Mouse (Mus musculus) limb, embryonic 15.5 days (tissue): ENCODE measurements at regions not wholly inside any gene's neighbourhood (a gene's known extent, or its start where the extent isn't known, plus 50 kb on each side); places are given as distances from the start of the nearest gene placed in this dataset.

Experiments
- ATAC-seq: fragments of 200-750 bp; cut with Nextera tagmentation; 2 replicates; pipeline ENCODE4 v1.8.0; 2017; ENCODE audit warnings: low read depth, moderate TSS enrichment; ENCODE audit not compliant: insufficient number of reproducible peaks, low FRiP score, low TSS enrichment
- H3K27ac ChIP-seq: fragments of 300-500 bp; sonication (generic); 2 replicates; pipeline ENCODE4 v1.5.1; 2015; ENCODE audit warnings: moderate library complexity, mild to moderate bottlenecking, inconsistent platforms
- H3K27me3 ChIP-seq: fragments of 300-500 bp; sonication (generic); 2 replicates; pipeline ENCODE4 v1.6.1; 2015; ENCODE audit warnings: inconsistent platforms
- H3K36me3 ChIP-seq: fragments of 300-500 bp; sonication (generic); 2 replicates; pipeline ENCODE4 v1.6.1; 2015; ENCODE audit warnings: inconsistent platforms
- H3K4me1 ChIP-seq: fragments of 300-500 bp; sonication (generic); 2 replicates; pipeline ENCODE4 v1.6.1; 2015; ENCODE audit warnings: inconsistent platforms
- H3K4me2 ChIP-seq: fragments of 300-500 bp; sonication (generic); 2 replicates; pipeline ENCODE4 v1.6.1; 2015; ENCODE audit warnings: mild to moderate bottlenecking, inconsistent platforms
- H3K4me3 ChIP-seq: fragments of 300-500 bp; sonication (generic); 2 replicates; pipeline ENCODE4 v1.5.1; 2015; ENCODE audit warnings: mild to moderate bottlenecking, inconsistent platforms
- H3K9ac ChIP-seq: fragments of 300-500 bp; sonication (generic); 2 replicates; pipeline ENCODE4 v1.6.1; 2015; ENCODE audit warnings: inconsistent platforms
- H3K9me3 ChIP-seq: fragments of 300-500 bp; sonication (generic); 2 replicates; pipeline ENCODE4 v1.6.1; 2016; ENCODE audit warnings: inconsistent platforms
- WGBS: fragments of 180-500 bp; shearing (Covaris S2); methylation state at CpG from one replicate; pipeline ENCODE4 v1.1.7; 2015; 5-methylcytosine and 5-hydroxymethylcytosine counted together

DNA sequence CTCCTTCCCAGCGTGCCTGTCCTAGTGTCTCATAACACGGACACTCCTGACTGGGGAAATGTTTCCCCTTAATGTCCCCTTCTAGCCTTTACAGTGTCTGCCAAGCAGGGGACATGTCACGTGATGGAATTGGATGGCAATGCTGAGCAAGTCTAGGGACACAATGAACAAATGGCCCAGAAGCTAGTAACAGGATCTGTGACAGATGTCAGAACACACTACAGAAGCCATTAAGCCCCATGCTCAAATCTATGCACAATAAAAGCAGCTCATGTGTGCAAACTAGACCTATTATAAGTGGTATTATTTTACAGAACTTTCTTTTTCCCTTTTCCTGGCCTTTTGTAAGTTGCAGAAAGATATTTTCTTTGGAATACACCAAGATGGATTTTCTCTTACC, 267.4 kb downstream of the Fam173b start:
- ATAC-seq = no peak
- H3K27ac ChIP-seq = no peak overlapping the region
- H3K27me3 ChIP-seq = no peaks in the 10 kb centered on the region
- H3K9me3 ChIP-seq = no peaks in the 10 kb centered on the region
- no peak overlapping the region for H3K9ac ChIP-seq
- H3K36me3 ChIP-seq = no peaks in the 10 kb centered on the region
- no peak overlapping the region for H3K4me3 ChIP-seq
- peaks cover 7% of the 10 kb centered on the region; the same call in 1 of the 2 replicates for H3K4me1 ChIP-seq
- no peak overlapping the region for H3K4me2 ChIP-seq
- 69% methylated on average over 3 of the region's 3 CpGs for WGBS

DNA sequence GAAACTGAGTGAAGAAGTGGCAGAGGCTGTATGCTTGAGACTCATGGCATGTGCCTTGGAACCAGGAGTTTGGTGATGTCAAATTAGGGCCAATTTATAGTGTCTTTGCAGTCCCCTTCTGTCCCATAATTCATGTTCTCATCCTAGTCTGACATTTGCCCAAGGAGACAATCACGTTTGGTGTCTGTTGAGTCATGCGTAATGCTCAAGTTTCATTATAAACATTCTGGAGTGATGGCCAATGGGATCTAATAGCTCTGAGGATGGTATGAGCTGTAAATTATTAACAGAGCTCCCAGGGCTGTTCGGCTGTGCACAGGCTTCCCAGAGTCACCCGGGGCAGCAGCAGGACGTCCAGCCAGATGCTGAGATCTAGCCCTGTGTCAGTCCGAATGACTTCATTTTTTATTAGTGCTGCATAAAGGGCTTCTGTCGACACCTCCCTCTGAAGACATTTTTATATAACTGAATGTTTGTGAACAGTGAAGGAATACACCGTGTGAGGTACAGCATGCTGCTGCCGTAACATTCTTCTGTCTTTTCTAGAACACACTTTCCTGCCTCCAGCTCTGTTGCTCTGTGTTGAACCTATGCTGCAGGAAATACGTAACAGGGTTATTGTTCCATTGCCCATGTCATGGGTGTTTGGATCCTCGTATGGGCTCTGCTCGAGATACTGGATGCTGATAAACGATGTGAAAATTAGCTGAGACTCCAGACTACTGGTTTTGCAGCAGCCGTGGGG, 268.2 kb downstream of the Fam173b start:
- ATAC-seq = no peak
- H3K4me2 ChIP-seq = no peak overlapping the region
- H3K36me3 ChIP-seq = no peaks in the 10 kb centered on the region
- WGBS = 14% methylated on average over 14 of the region's 14 CpGs
- H3K9me3 ChIP-seq = no peaks in the 10 kb centered on the region
- no peak overlapping the region for H3K4me3 ChIP-seq
- H3K4me1 ChIP-seq = peaks cover 7% of the 10 kb centered on the region; the same call in 1 of the 2 replicates
- no peak overlapping the region for H3K9ac ChIP-seq
- no peaks in the 10 kb centered on the region for H3K27me3 ChIP-seq
- H3K27ac ChIP-seq = 0 out of 2 replicates have a peak overlapping the region, but pooled peaks have one; percentile 6

DNA sequence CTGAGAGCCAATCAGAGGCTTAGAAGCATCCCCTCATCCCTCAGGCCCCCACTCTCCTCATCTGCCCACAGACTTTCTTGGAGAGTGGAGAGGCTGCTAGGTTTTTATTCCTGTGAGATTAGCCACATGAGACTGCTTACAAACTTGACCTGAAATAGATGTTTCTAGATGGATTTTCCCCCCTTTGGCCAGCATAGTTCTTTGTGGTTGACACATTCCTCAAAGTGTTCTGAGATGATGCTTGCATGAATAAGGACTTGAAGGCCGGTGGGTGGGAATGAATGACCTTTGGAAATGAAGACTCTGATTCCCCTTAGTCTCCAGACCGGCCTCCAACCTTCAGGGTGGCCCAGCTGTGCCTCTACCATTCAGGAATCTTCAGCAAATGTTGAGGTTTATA, 273.8 kb downstream of the Fam173b start:
- H3K9ac ChIP-seq = no peak overlapping the region
- ATAC-seq = no peak
- no peaks in the 10 kb centered on the region for H3K36me3 ChIP-seq
- no peaks in the 10 kb centered on the region for H3K27me3 ChIP-seq
- no peak overlapping the region for H3K4me3 ChIP-seq
- H3K4me1 ChIP-seq = no peaks in the 10 kb centered on the region
- no peak overlapping the region for H3K27ac ChIP-seq
- WGBS = 81% methylated on average over 2 of the region's 2 CpGs
- no peak overlapping the region for H3K4me2 ChIP-seq
- H3K9me3 ChIP-seq = no peaks in the 10 kb centered on the region

GRCm38 (mm10) chr15:31880479-31880878, 278.8 kb downstream of the Fam173b start:
- H3K27ac ChIP-seq = no peak overlapping the region
- H3K4me2 ChIP-seq = no peak overlapping the region
- ATAC-seq = no peak
- no peaks in the 10 kb centered on the region for H3K4me1 ChIP-seq
- no peak overlapping the region for H3K4me3 ChIP-seq
- no peaks in the 10 kb centered on the region for H3K36me3 ChIP-seq
- no peaks in the 10 kb centered on the region for H3K9me3 ChIP-seq
- H3K27me3 ChIP-seq = no peaks in the 10 kb centered on the region
- H3K9ac ChIP-seq = no peak overlapping the region
- WGBS = 67% methylated on average over 9 of the region's 9 CpGs

- H3K4me2 ChIP-seq = no peak overlapping the region
Observed at GRCm38 (mm10) chr15:31882331-31882730, 280.7 kb downstream of the Fam173b start.

DNA sequence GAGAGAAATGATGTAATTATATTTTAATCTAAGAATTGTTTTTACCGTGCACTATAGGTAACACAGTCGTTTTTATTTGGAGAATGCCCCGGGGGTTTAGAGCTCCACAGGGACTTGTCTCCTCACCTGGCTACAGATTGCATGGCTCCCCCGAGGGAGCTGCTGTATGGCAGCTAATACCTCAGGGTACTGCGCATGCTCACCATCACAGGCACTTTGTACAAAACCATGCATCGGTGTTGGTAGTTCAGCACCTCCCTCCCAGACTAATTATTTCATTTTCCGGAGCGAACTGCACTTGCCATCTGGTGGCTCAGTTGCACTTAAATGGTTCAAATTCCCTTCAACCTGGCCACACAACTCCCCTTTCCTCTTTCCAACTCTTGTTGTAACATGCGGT, 281.9 kb downstream of the Fam173b start:
- Histone ChIP-seq H3K9ac (no peak overlapping the region), H3K4me1 (no peaks in the 10 kb centered on the region), H3K4me2 (no peak overlapping the region), H3K9me3 (no peaks in the 10 kb centered on the region), H3K36me3 (no peaks in the 10 kb centered on the region), H3K4me3 (no peak overlapping the region), H3K27ac (no peak overlapping the region), H3K27me3 (no peaks in the 10 kb centered on the region)
- 54% methylated on average over 9 of the region's 9 CpGs for WGBS
- no peak for ATAC-seq

More at GRCm38 (mm10) chr15:31882331-31882730, 280.7 kb downstream of the Fam173b start:
- Histone ChIP-seq H3K9me3 (no peaks in the 10 kb centered on the region), H3K4me3 (no peak overlapping the region), H3K9ac (no peak overlapping the region), H3K27me3 (no peaks in the 10 kb centered on the region), H3K27ac (no peak overlapping the region), H3K36me3 (no peaks in the 10 kb centered on the region), H3K4me1 (no peaks in the 10 kb centered on the region)
- no peak for ATAC-seq
- WGBS = 58% methylated on average over 5 of the region's 5 CpGs

DNA sequence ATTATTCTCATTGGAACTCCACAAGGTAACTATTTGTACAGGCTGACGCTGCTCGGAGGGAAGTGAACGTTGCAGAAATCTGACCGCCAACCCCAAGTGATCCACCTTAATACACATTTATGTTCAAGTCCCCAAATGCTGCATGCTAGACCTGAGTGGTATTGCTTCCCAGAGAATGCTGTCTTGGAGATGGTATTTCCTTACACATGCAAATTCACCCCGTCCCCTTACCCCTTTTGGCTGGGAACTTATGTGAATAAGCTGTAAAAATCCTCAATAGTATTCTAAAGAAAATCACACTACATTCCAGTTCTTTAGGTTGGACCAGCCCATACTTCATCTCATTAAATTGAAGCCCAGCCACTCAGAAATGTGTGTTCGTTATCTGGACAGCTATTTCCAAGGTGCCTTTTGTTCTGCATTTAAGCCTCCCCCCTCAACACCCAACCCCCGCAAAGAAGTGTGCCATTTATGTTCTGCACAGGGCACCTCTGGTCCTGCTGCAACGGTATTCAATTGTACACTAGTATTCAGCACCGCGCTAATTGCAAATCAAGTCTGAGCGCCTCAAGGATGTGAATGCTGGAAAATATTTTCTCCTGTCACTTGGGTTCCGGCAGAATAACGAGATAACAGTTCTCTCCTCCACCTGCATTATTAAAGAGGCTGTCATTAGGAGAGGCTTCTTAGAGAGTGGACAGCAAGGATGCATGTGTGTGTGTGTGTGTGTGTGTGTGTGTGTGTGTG, 278.0 kb upstream of the Tas2r119 start:
- H3K9me3 ChIP-seq = no peaks in the 10 kb centered on the region
- H3K4me1 ChIP-seq = no peaks in the 10 kb centered on the region
- H3K36me3 ChIP-seq = no peaks in the 10 kb centered on the region
- H3K27ac ChIP-seq = no peak overlapping the region
- H3K4me2 ChIP-seq = no peak overlapping the region
- no peak overlapping the region for H3K9ac ChIP-seq
- no peak for ATAC-seq
- H3K27me3 ChIP-seq = no peaks in the 10 kb centered on the region
- 60% methylated on average over 13 of the region's 13 CpGs for WGBS
- no peak overlapping the region for H3K4me3 ChIP-seq

DNA sequence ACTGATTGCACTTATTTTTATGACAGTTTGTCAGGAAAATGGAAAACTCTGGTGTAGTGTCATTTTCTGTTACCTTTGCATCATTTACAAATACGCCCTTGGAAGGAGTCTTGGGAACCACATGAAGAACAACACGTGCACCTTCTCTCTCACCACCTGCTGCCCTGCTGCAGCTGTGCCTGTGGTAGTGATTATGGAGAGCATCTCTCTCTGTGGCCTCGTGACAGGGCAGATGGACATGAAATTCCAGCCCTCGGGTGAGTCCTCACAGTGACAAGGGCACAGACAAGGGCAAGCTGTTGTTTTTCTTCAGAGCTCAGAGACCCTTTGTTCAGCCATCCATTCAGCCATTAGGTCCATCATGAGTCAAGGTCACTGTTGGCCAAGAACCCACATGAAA, 276.8 kb upstream of the Tas2r119 start:
- no peaks in the 10 kb centered on the region for H3K36me3 ChIP-seq
- ATAC-seq = no peak
- no peak overlapping the region for H3K4me3 ChIP-seq
- H3K27me3 ChIP-seq = no peaks in the 10 kb centered on the region
- H3K4me2 ChIP-seq = no peak overlapping the region
- no peak overlapping the region for H3K9ac ChIP-seq
- WGBS = 80% methylated on average over 4 of the region's 4 CpGs
- no peak overlapping the region for H3K27ac ChIP-seq
- no peaks in the 10 kb centered on the region for H3K9me3 ChIP-seq
- H3K4me1 ChIP-seq = no peaks in the 10 kb centered on the region

DNA sequence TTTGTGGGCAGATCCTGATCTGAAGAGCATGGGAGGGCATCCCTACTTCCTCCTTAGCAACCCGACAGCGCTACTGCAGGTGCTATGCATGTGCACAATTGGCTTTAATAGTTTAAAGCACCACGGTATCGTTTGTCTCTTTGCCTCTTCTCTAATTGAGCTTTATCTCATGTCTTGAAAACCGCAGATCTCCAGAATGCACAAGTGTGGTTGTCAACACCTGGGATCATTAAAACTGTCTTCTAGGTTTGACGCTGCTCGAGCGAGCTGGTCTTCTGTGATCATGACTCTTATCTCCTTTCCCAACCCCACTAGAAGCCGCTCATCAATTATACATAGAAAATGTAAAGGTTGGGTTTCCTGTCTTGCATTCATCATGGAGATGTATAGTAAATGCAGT, 268.7 kb upstream of the Tas2r119 start:
- Histone ChIP-seq H3K9me3 (no peaks in the 10 kb centered on the region), H3K36me3 (no peaks in the 10 kb centered on the region), H3K4me3 (no peak overlapping the region), H3K27me3 (no peaks in the 10 kb centered on the region), H3K27ac (no peak overlapping the region), H3K4me2 (no peak overlapping the region), H3K4me1 (no peaks in the 10 kb centered on the region), H3K9ac (no peak overlapping the region)
- no peak for ATAC-seq
- WGBS = 87% methylated on average over 9 of the region's 9 CpGs

DNA sequence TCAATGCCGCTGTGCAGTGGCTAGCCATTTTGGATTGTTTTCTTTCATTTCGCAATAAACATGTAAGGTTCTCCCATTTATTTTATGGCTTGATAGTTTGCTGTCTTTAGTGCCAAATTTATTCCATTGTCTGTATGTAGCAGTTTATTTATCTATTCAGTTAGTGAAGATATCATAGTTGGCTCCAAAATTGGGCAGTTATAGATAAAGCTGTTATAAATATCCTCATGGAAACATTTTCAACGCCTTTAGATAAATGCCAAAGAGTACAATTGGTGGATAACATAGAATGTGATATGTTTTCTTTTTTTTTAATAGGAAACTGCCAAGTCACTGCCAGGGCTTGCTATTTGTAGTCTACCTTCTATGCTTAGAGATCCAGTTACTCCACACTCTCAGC, 265.1 kb upstream of the Tas2r119 start:
- Histone ChIP-seq H3K27me3 (no peaks in the 10 kb centered on the region), H3K4me2 (no peak overlapping the region), H3K9ac (no peak overlapping the region), H3K36me3 (no peaks in the 10 kb centered on the region), H3K4me3 (no peak overlapping the region), H3K4me1 (no peaks in the 10 kb centered on the region), H3K27ac (no peak overlapping the region), H3K9me3 (no peaks in the 10 kb centered on the region)
- 92% methylated on average over 3 of the region's 3 CpGs for WGBS
- no peak for ATAC-seq

GRCm38 (mm10) chr15:31921485-31921884, 255.6 kb upstream of the Tas2r119 start:
- Histone ChIP-seq H3K27ac (no peak overlapping the region), H3K27me3 (no peaks in the 10 kb centered on the region), H3K4me3 (no peak overlapping the region), H3K36me3 (no peaks in the 10 kb centered on the region), H3K4me2 (no peak overlapping the region), H3K9ac (no peak overlapping the region), H3K9me3 (no peaks in the 10 kb centered on the region), H3K4me1 (no peaks in the 10 kb centered on the region)
- ATAC-seq = no peak
- WGBS = 73% methylated on average over 3 of the region's 3 CpGs

GRCm38 (mm10) chr15:31960301-31960700, 216.8 kb upstream of the Tas2r119 start:
- Histone ChIP-seq H3K9me3 (no peaks in the 10 kb centered on the region), H3K27ac (no peak overlapping the region), H3K36me3 (no peaks in the 10 kb centered on the region), H3K27me3 (no peaks in the 10 kb centered on the region), H3K9ac (no peak overlapping the region), H3K4me2 (no peak overlapping the region), H3K4me3 (no peak overlapping the region), H3K4me1 (peaks cover 3% of the 10 kb centered on the region; the same call in 1 of the 2 replicates)
- ATAC-seq = no peak
- 84% methylated on average over 4 of the region's 4 CpGs for WGBS
